Mouse (Mus musculus) CH12.LX (cell line): ENCODE results near the gene Usp6nl. TPM values are rescaled to one million over a fixed set of nuclear protein-coding genes. Genes with fewer than 3 reads are reported as not detected.

ENCODE experiments used
- DNase-seq: peaks from one replicate; pipeline ENCODE4 v3.0.0-alpha.2; 2013; ENCODE audit errors: extremely low read depth
- H3K27ac ChIP-seq: 2 replicates; pipeline ENCODE4 v1.5.1; 2012; ENCODE audit warnings: low read depth, mild to moderate bottlenecking, control low read depth, moderate library complexity; ENCODE audit not compliant: insufficient read depth
- H3K27me3 ChIP-seq: replicated peaks from 2 replicates; pipeline ENCODE3; 2012; ENCODE audit warnings: inconsistent platforms
- H3K36me3 ChIP-seq, 2 experiments: replicated peaks in 1 of 2; 2 replicates each; pipeline versions ENCODE3 to v1.6.1; 2012; ENCODE audit warnings: inconsistent platforms in 1 of 2, low read length in 1 of 2, mild to moderate bottlenecking in 1 of 2, mixed read lengths in 1 of 2, moderate library complexity in 1 of 2; ENCODE audit not compliant: control insufficient read depth in 1 of 2, insufficient read depth in 1 of 2
- H3K4me1 ChIP-seq, 2 experiments: 2 replicates each; pipeline ENCODE4 v1.6.1; 2012; ENCODE audit warnings: inconsistent platforms in 1 of 2, moderate library complexity in 1 of 2; ENCODE audit not compliant: insufficient read depth in 2 of 2, control insufficient read depth in 1 of 2
- H3K4me2 ChIP-seq: 2 replicates; pipeline ENCODE4 v1.6.1; 2012; ENCODE audit warnings: low read depth, mild to moderate bottlenecking, control low read depth; ENCODE audit not compliant: poor library complexity, insufficient read depth, severe bottlenecking
- H3K4me3 ChIP-seq, 3 experiments: fragments of 150-350 bp in 1 of 3; sonication (generic) in 1 of 3; replicated peaks in 1 of 3; 2 replicates each; pipeline versions ENCODE3 to v1.5.1; 2011 to 2012; ENCODE audit warnings: low read depth in 2 of 3, low read length in 2 of 3, mild to moderate bottlenecking in 2 of 3, moderate library complexity in 2 of 3, control low read depth in 1 of 3, improper control_type of control experiment in 1 of 3, inconsistent platforms in 1 of 3, mixed read lengths in 1 of 3; ENCODE audit not compliant: poor library complexity in 1 of 3
- H3K79me2 ChIP-seq: replicated peaks from 2 replicates; pipeline ENCODE4 v1.6.1; 2012; ENCODE audit warnings: mild to moderate bottlenecking, moderate library complexity; ENCODE audit not compliant: control insufficient read depth, poor library complexity, insufficient read depth, severe bottlenecking; ENCODE audit errors: extremely low read depth
- H3K9ac ChIP-seq: 2 replicates; pipeline ENCODE4 v1.6.1; 2012; ENCODE audit warnings: low read depth, mild to moderate bottlenecking, control low read depth, moderate library complexity; ENCODE audit not compliant: insufficient read depth
- H3K9me3 ChIP-seq: replicated peaks from 2 replicates; pipeline ENCODE3; 2012; ENCODE audit warnings: low read length, inconsistent platforms, mixed read lengths
- BHLHE40 ChIP-seq: IDR thresholded peaks from 2 replicates; pipeline ENCODE4 v1.6.1; 2011; ENCODE audit warnings: mild to moderate bottlenecking, low read depth, low read length, improper control_type of control experiment
- E2F4 ChIP-seq: IDR thresholded peaks from 2 replicates; pipeline ENCODE4 v1.6.1; 2011; ENCODE audit warnings: low read depth, low read length, improper control_type of control experiment; ENCODE audit not compliant: insufficient replicate concordance
- ELF1 ChIP-seq: IDR thresholded peaks from 2 replicates; pipeline ENCODE4 v1.6.1; 2014; ENCODE audit warnings: low read depth, mild to moderate bottlenecking, inconsistent platforms, low read length, improper control_type of control experiment
- IRF4 ChIP-seq: IDR thresholded peaks from 2 replicates; pipeline ENCODE4 v1.6.1; 2014; ENCODE audit warnings: low read depth, mild to moderate bottlenecking, inconsistent platforms, low read length, improper control_type of control experiment
- JUN ChIP-seq: IDR thresholded peaks from 2 replicates; pipeline ENCODE4 v1.6.1; 2011; ENCODE audit warnings: low read depth, mild to moderate bottlenecking, low read length, improper control_type of control experiment, moderate library complexity; ENCODE audit not compliant: insufficient read depth
- JUND ChIP-seq: conservative IDR thresholded peaks from 2 replicates; pipeline ENCODE4 v1.6.1; 2011; ENCODE audit warnings: low read depth, low read length, improper control_type of control experiment
- MAFK ChIP-seq: IDR thresholded peaks from 2 replicates; pipeline ENCODE4 v1.6.1; 2011; ENCODE audit warnings: low read length, improper control_type of control experiment; ENCODE audit not compliant: insufficient replicate concordance
- MEF2A ChIP-seq: IDR thresholded peaks from 2 replicates; pipeline ENCODE4 v1.6.1; 2014; ENCODE audit warnings: low read depth, mild to moderate bottlenecking, inconsistent platforms, low read length, improper control_type of control experiment, borderline replicate concordance
- MXI1 ChIP-seq: IDR thresholded peaks from 2 replicates; pipeline ENCODE4 v1.6.1; 2011; ENCODE audit warnings: mild to moderate bottlenecking, low read depth, low read length, improper control_type of control experiment
- MYC ChIP-seq: IDR thresholded peaks from 2 replicates; pipeline ENCODE4 v1.6.1; 2011; ENCODE audit warnings: low read depth, mild to moderate bottlenecking, improper control_type of control experiment, low read length
- POLR2AphosphoS2 ChIP-seq: IDR thresholded peaks from 2 replicates; pipeline ENCODE4 v1.6.1; 2011; ENCODE audit warnings: low read depth, low read length, improper control_type of control experiment
- RAD21 ChIP-seq: IDR thresholded peaks from 2 replicates; pipeline ENCODE4 v1.6.1; 2011; ENCODE audit warnings: low read depth, mild to moderate bottlenecking, low read length, improper control_type of control experiment, moderate library complexity
- RCOR1 ChIP-seq: conservative IDR thresholded peaks from 2 replicates; pipeline ENCODE4 v1.6.1; 2012; ENCODE audit warnings: low read depth, mild to moderate bottlenecking, inconsistent platforms, low read length, improper control_type of control experiment
- SIN3A ChIP-seq: IDR thresholded peaks from 2 replicates; pipeline ENCODE4 v1.6.1; 2012; ENCODE audit warnings: low read length, improper control_type of control experiment, inconsistent platforms
- SMC3 ChIP-seq: IDR thresholded peaks from 2 replicates; pipeline ENCODE4 v1.6.1; 2011; ENCODE audit warnings: low read depth, low read length, improper control_type of control experiment
- TBP ChIP-seq: conservative IDR thresholded peaks from 2 replicates; pipeline ENCODE4 v1.6.1; 2011; ENCODE audit warnings: low read depth, low read length, improper control_type of control experiment
- UBTF ChIP-seq: IDR thresholded peaks from 2 replicates; pipeline ENCODE4 v1.6.1; 2012; ENCODE audit warnings: low read depth, mild to moderate bottlenecking, inconsistent platforms, low read length, improper control_type of control experiment, moderate library complexity
- USF1 ChIP-seq: IDR thresholded peaks from 2 replicates; pipeline ENCODE4 v1.6.1; 2014; ENCODE audit warnings: low read depth, mild to moderate bottlenecking, inconsistent platforms, low read length, improper control_type of control experiment
- ZC3H11A ChIP-seq: IDR thresholded peaks from 2 replicates; pipeline ENCODE4 v1.6.1; 2012; ENCODE audit warnings: low read depth, mild to moderate bottlenecking, inconsistent platforms, low read length, improper control_type of control experiment
- ZMIZ1 ChIP-seq: IDR thresholded peaks from 2 replicates; pipeline ENCODE4 v1.6.1; 2012; ENCODE audit warnings: low read depth, mild to moderate bottlenecking, inconsistent platforms, low read length, improper control_type of control experiment
- ZNF384 ChIP-seq: IDR thresholded peaks from 2 replicates; pipeline ENCODE4 v1.6.1; 2012; ENCODE audit warnings: low read depth, low read length, improper control_type of control experiment, inconsistent platforms
- dilution Hi-C: fragments of 300-500 bp; cut with MboI; formaldehyde crosslinking; loops from 2 replicates; pipeline ENCODE4 v1.14.3; 2020; ENCODE audit warnings: low sequenced_read_pairs; ENCODE audit not compliant: extremely low pct_unique_long_range_greater_than_20kb, extremely low pct_ligation_motif_present
- in situ Hi-C: fragments of 300-500 bp; cut with MboI; formaldehyde crosslinking; loops from 3 replicates; pipeline ENCODE4 v1.14.3; 2019; ENCODE audit warnings: low sequenced_read_pairs, low pct_ligation_motif_present, low pct_unique_long_range_greater_than_20kb, mixed read lengths
- polyA plus RNA-seq: library from polyadenylated mRNA; unstranded; fragments of >175 nt; gene quantifications from 2 replicates; pipeline ENCODE4 v1.2.1, GENCODE M21; 2012; ENCODE audit warnings: low read depth; ENCODE audit not compliant: insufficient read length
- total RNA-seq, 2 experiments: library from RNA; depleted of rRNA; stranded (reverse); fragments of 300-350 nt in 1 of 2; fragments of >200 nt in 1 of 2; gene quantifications; 2 replicates each; pipeline ENCODE4 v1.2.3; 2012 to 2014

Gene Usp6nl
- total and polyA plus RNA-seq, 3 experiments = 4.1 to 12.1 (median 4.6) TPM

- no peaks in the 10 kb centered on the region for H3K36me3 ChIP-seq
- no peak for TF ChIP-seq SIN3A
- no peak for TF ChIP-seq IRF4
- TF ChIP-seq RCOR1 = no peak
- no peak for TF ChIP-seq ZMIZ1
- no peak for TF ChIP-seq RAD21
- TF ChIP-seq E2F4 = no peak
- no peak for TF ChIP-seq USF1
- TF ChIP-seq TBP = no peak
- no peak for TF ChIP-seq JUN
- no peak for TF ChIP-seq SMC3
- TF ChIP-seq MEF2A = no peak
- no peak for TF ChIP-seq MYC
- TF ChIP-seq BHLHE40 = no peak
- no peak for TF ChIP-seq MAFK
- no peak for TF ChIP-seq MXI1
- TF ChIP-seq POLR2AphosphoS2 = no peak
- no peak for TF ChIP-seq UBTF
- no peak for TF ChIP-seq JUND
- TF ChIP-seq, all 38 proteins: peak for 0
- Histone ChIP-seq H3K27me3 (no peaks in the 10 kb centered on the region), H3K4me1 (peaks cover 0 to 24% of the 10 kb centered on the region in 2 experiments; a peak in 2 of 4 replicates), H3K9me3 (peaks cover 14% of the 10 kb centered on the region), H3K79me2 (no peaks in the 10 kb centered on the region), H3K27ac (no peak overlapping the region), H3K4me2 (no peak overlapping the region), H3K9ac (no peak overlapping the region), H3K4me3 (no peak overlapping the region)
- DNase-seq = no peak
- dilution Hi-C loops = no loop called here
- in situ Hi-C loops = no loop called here
These were observed 137.0 kb downstream of the Usp6nl start for GRCm38 (mm10) chr2:6459282-6460047.

GRCm38 (mm10) chr2:6462306-6462705 lies 139.8 kb downstream of the Usp6nl start:
- TF ChIP-seq ZNF384 (no peak), ELF1 (no peak), POLR2AphosphoS2 (no peak), MEF2A (no peak), ZC3H11A (no peak)
- Histone ChIP-seq H3K9ac (no peak overlapping the region), H3K4me2 (no peak overlapping the region), H3K4me1 (peaks cover 0 to 21% of the 10 kb centered on the region in 2 experiments; a peak in 2 of 4 replicates), H3K27ac (no peak overlapping the region), H3K4me3 (no peak overlapping the region), H3K9me3 (peaks cover 14% of the 10 kb centered on the region), H3K36me3 (no peaks in the 10 kb centered on the region), H3K27me3 (no peaks in the 10 kb centered on the region), H3K79me2 (no peaks in the 10 kb centered on the region)
- in situ Hi-C loops = no loop called here
- DNase-seq = no peak
- dilution Hi-C loops = no loop called here
